Mouse (Mus musculus) midbrain, embryonic 16.5 days (tissue): Measurements from ENCODE around the gene Sept9. TPM values are rescaled to one million over a fixed set of nuclear protein-coding genes. Genes with fewer than 3 reads are reported as not detected.
A peak's percentile ranks its signal among the peaks of the same experiment; 100 is the strongest.

Experiments used
- ATAC-seq: fragments of 200-750 bp; cut with Nextera tagmentation; 2 replicates; pipeline ENCODE4 v1.8.0; 2017; ENCODE audit warnings: moderate TSS enrichment
- H3K27ac ChIP-seq: fragments of 300-500 bp; sonication (generic); 2 replicates; pipeline ENCODE4 v1.5.1; 2014; ENCODE audit warnings: mild to moderate bottlenecking, low read length, mixed read lengths
- H3K27me3 ChIP-seq: fragments of 300-500 bp; sonication (generic); 2 replicates; pipeline ENCODE4 v1.6.1; 2014; ENCODE audit warnings: low read depth, low read length, mixed read lengths; ENCODE audit not compliant: control insufficient read depth, insufficient read depth
- H3K36me3 ChIP-seq: fragments of 300-500 bp; sonication (generic); 2 replicates; pipeline ENCODE4 v1.6.1; 2014; ENCODE audit warnings: mild to moderate bottlenecking, low read length, moderate library complexity, mixed read lengths; ENCODE audit not compliant: control insufficient read depth, insufficient read depth
- H3K4me1 ChIP-seq: fragments of 300-500 bp; sonication (generic); 2 replicates; pipeline ENCODE4 v1.6.1; 2014; ENCODE audit warnings: mild to moderate bottlenecking, low read length, mixed read lengths; ENCODE audit not compliant: control insufficient read depth, insufficient read depth
- H3K4me2 ChIP-seq: fragments of 300-500 bp; sonication (generic); 2 replicates; pipeline ENCODE4 v1.6.1; 2014; ENCODE audit warnings: mild to moderate bottlenecking, low read length, mixed read lengths
- H3K4me3 ChIP-seq: fragments of 300-500 bp; sonication (generic); 2 replicates; pipeline ENCODE4 v1.5.1; 2014; ENCODE audit warnings: low read depth, mild to moderate bottlenecking, low read length, moderate library complexity, mixed read lengths
- H3K9ac ChIP-seq: fragments of 300-500 bp; sonication (generic); 2 replicates; pipeline ENCODE4 v1.6.1; 2014; ENCODE audit warnings: low read depth, low read length, mixed read lengths
- H3K9me3 ChIP-seq: fragments of 300-500 bp; sonication (generic); replicated peaks from 2 replicates; pipeline ENCODE4 v1.6.1; 2014; ENCODE audit warnings: mild to moderate bottlenecking, low read length, mixed read lengths; ENCODE audit not compliant: control insufficient read depth, poor library complexity, severe bottlenecking
- WGBS: fragments of 180-500 bp; shearing (Covaris S2); extraction: QIAGEN DNeasy Blood & Tissue Kit; methylation state at CpG from one replicate; pipeline ENCODE4 v1.1.7; 2014; 5-methylcytosine and 5-hydroxymethylcytosine counted together
- polyA plus RNA-seq: library from polyadenylated mRNA; unstranded; fragments of >200 nt; fragmentation: Nextera tagmentation; extraction: Ambion mirVana; gene quantifications from 2 replicates; pipeline ENCODE4 v1.2.1, GENCODE M21; 2015

Sept9 gene
- polyA plus RNA-seq, 1 experiment from 2014 or later = 103 TPM

GRCm38 (mm10) chr11:117359161-117359560 is 159.7 kb downstream of the Sept9 start:
- Histone ChIP-seq H3K36me3 (peaks cover 38% of the 10 kb centered on the region), H3K4me2 (no peak overlapping the region), H3K4me1 (no peaks in the 10 kb centered on the region), H3K27me3 (no peaks in the 10 kb centered on the region), H3K4me3 (no peak overlapping the region), H3K9ac (no peak overlapping the region), H3K9me3 (no peaks in the 10 kb centered on the region), H3K27ac (no peak overlapping the region)
- 78% methylated on average over 10 of the region's 10 CpGs for WGBS
- no peak for ATAC-seq

- WGBS = 74% methylated on average over 5 of the region's 5 CpGs
- Histone ChIP-seq H3K4me1 (no peaks in the 10 kb centered on the region), H3K4me3 (no peak overlapping the region), H3K9me3 (no peaks in the 10 kb centered on the region), H3K27ac (no peak overlapping the region), H3K9ac (no peak overlapping the region), H3K27me3 (no peaks in the 10 kb centered on the region), H3K4me2 (no peak overlapping the region), H3K36me3 (peaks cover 34% of the 10 kb centered on the region)
- ATAC-seq = no peak
Observed at GRCm38 (mm10) chr11:117359870-117360269, 160.4 kb downstream of the Sept9 start.

DNA sequence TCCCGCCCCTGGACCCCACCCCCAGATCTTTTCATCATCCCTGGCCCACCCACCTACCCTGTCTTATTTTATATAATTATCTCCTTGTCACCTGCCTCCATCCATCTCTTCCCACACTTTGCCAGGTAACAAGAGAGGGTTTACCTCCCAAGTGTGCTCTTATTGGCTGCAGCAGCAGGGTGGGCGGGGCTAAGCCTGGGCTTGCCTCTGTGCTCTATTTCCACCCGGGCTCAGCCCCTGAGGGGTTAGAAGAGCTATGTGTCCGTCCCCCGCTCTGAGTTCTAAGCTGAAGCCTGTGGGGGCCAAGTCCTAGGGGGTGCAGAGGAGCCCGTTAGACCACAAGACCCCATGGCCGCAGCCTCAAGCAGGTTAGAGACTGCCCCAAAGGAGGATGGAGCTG is 161.1 kb downstream of the Sept9 start:
- H3K27me3 ChIP-seq = no peaks in the 10 kb centered on the region
- ATAC-seq = 0 out of 2 replicates have a peak, but pooled peaks have one; percentile 26
- no peaks in the 10 kb centered on the region for H3K9me3 ChIP-seq
- 77% methylated on average over 7 of the region's 7 CpGs for WGBS
- no peak overlapping the region for H3K4me2 ChIP-seq
- H3K36me3 ChIP-seq = peaks cover 27% of the 10 kb centered on the region
- H3K27ac ChIP-seq = no peak overlapping the region
- H3K4me1 ChIP-seq = no peaks in the 10 kb centered on the region
- H3K9ac ChIP-seq = no peak overlapping the region
- H3K4me3 ChIP-seq = no peak overlapping the region

GRCm38 (mm10) chr11:117362307-117362706 is 162.8 kb downstream of the Sept9 start:
- ATAC-seq = no peak
- no peaks in the 10 kb centered on the region for H3K27me3 ChIP-seq
- H3K4me1 ChIP-seq = no peaks in the 10 kb centered on the region
- whole genome bisulfite sequencing = 92% methylated on average over 2 of the region's 2 CpGs
- H3K27ac ChIP-seq = no peak overlapping the region
- no peak overlapping the region for H3K4me3 ChIP-seq
- H3K9me3 ChIP-seq = no peaks in the 10 kb centered on the region
- no peak overlapping the region for H3K9ac ChIP-seq
- H3K4me2 ChIP-seq = no peak overlapping the region
- H3K36me3 ChIP-seq = peaks cover 13% of the 10 kb centered on the region; the same call in 1 of the 2 replicates

GRCm38 (mm10) chr11:117363918-117364317 is 164.5 kb downstream of the Sept9 start:
- 65% methylated on average over 3 of the region's 3 CpGs for WGBS
- ATAC-seq = no peak

DNA sequence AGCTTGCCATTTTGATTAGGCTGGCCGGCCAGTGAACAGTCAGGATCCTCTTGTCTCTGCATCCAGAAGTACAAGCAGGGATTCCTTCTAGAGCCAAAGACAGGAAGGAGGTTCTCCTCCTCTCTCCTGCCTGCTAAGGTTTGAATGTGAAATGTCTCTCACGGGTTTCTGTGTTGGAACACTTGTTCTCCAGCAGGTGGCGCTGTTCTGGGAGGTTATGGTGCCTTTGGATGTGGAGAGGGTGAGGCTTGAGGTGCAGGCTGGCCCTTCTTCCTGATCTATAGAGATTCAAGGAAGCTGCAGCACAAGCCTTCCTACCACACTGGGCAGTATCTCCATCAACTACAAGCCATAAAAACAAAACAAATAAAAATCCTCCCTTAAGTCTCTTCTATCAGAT is 167.0 kb downstream of the Sept9 start:
- Histone ChIP-seq H3K9me3 (no peaks in the 10 kb centered on the region), H3K4me2 (no peak overlapping the region), H3K27me3 (no peaks in the 10 kb centered on the region), H3K4me3 (no peak overlapping the region), H3K4me1 (peaks cover 5% of the 10 kb centered on the region; the same call in 1 of the 2 replicates), H3K9ac (no peak overlapping the region), H3K36me3 (no peaks in the 10 kb centered on the region), H3K27ac (no peak overlapping the region)
- WGBS = 16% methylated on average over 3 of the region's 3 CpGs
- no peak for ATAC-seq

More at GRCm38 (mm10) chr11:117363918-117364317, 164.5 kb downstream of the Sept9 start:
- Histone ChIP-seq H3K9me3 (no peaks in the 10 kb centered on the region), H3K4me2 (no peak overlapping the region), H3K9ac (no peak overlapping the region), H3K4me1 (peaks cover 5% of the 10 kb centered on the region; the same call in 1 of the 2 replicates), H3K4me3 (no peak overlapping the region), H3K27me3 (no peaks in the 10 kb centered on the region), H3K36me3 (peaks cover 11% of the 10 kb centered on the region; the same call in 1 of the 2 replicates), H3K27ac (no peak overlapping the region)

DNA sequence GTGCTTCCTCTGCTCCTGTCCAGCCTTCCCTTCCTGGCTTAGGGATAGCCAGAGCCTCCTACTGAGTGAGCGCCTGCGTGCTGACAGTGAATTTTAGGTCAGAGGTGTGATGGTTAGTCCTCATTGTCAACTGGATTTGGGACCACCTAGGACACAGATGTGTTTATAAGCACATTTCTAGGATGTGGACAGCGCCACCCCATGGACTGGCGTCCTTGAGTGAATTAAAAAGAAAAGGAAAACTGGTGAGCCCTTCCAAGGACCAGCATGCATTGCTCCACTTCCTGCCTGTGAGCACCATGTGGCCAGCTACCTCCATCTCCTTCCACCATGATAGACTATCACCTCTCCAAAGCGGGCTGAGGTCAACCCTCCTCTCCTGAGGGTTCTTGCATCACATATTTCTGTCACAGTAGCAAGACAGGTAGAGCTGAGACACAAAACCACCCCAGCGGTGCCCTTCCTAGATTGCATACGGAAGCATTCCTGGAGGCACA is 167.4 kb downstream of the Sept9 start:
- Histone ChIP-seq H3K4me2 (no peak overlapping the region), H3K27ac (no peak overlapping the region), H3K4me3 (no peak overlapping the region), H3K36me3 (no peaks in the 10 kb centered on the region), H3K4me1 (peaks cover 5% of the 10 kb centered on the region; the same call in 1 of the 2 replicates), H3K9ac (no peak overlapping the region), H3K27me3 (no peaks in the 10 kb centered on the region), H3K9me3 (no peaks in the 10 kb centered on the region)
- 81% methylated on average over 7 of the region's 7 CpGs for WGBS
- ATAC-seq = no peak

DNA sequence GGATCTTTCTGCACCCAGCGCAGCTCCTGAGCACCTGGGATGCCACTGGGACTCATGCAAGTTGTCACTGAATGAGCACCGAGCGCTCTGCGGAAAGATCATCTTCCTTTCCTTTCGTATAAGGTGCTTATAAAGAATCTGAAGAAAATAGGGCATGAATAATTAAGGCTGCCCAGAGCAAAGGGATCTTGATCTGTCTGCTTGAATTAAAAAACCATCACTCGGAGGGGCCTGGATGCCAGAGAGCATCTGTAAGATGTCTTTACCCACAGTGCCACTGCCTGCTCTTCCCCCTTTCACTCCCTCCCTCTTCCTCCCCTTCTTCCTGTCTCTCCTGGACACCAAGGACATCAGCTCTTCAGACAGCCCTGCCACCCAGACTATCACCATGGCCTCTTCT is 168.5 kb downstream of the Sept9 start:
- H3K27me3 ChIP-seq = no peaks in the 10 kb centered on the region
- H3K9ac ChIP-seq = 0 out of 2 replicates have a peak overlapping the region, but pooled peaks have one; percentile 14
- H3K4me2 ChIP-seq = no peak overlapping the region
- no peaks in the 10 kb centered on the region for H3K9me3 ChIP-seq
- peaks cover 5% of the 10 kb centered on the region; the same call in 1 of the 2 replicates for H3K4me1 ChIP-seq
- no peak for ATAC-seq
- no peak overlapping the region for H3K27ac ChIP-seq
- no peaks in the 10 kb centered on the region for H3K36me3 ChIP-seq
- WGBS = 66% methylated on average over 6 of the region's 6 CpGs
- no peak overlapping the region for H3K4me3 ChIP-seq

DNA sequence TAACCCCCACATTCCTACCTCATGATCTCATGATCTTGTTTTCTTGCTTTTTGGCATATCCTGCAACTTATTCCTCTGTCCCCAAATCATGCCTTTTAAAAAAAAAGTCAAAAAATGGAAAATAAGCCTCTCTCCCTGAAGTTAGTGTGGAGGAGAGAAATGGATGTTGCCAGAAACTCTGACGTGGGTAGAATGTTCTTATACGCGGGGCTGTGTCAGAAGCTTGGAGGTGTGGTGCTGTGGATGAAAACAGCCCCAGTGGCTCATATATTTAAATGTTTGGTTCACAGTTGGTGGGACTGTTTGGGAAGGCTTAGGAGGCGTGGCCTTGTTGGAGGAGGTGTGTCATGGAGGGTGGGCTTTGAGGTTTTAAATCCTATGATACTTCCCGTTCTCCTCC is 169.9 kb downstream of the Sept9 start:
- H3K4me1 ChIP-seq = peaks cover 9% of the 10 kb centered on the region; the same call in 1 of the 2 replicates
- ATAC-seq = no peak
- H3K36me3 ChIP-seq = no peaks in the 10 kb centered on the region
- H3K9ac ChIP-seq = no peak overlapping the region
- H3K9me3 ChIP-seq = no peaks in the 10 kb centered on the region
- no peak overlapping the region for H3K27ac ChIP-seq
- H3K4me3 ChIP-seq = no peak overlapping the region
- H3K27me3 ChIP-seq = no peaks in the 10 kb centered on the region
- no peak overlapping the region for H3K4me2 ChIP-seq
- 96% methylated on average over 5 of the region's 5 CpGs for WGBS
